Mouse (Mus musculus) cortical plate, adult 2 months (tissue): ENCODE results near the gene Ppp1r3c. TPM values are rescaled to one million over a fixed set of nuclear protein-coding genes. Genes with fewer than 3 reads are reported as not detected.

Source experiments
- H3K27ac ChIP-seq: fragments of 200-500 bp; 2 replicates; pipeline ENCODE4 v1.5.1; 2012; ENCODE audit warnings: low read length, control low read depth, inconsistent platforms; ENCODE audit not compliant: insufficient read depth
- H3K4me1 ChIP-seq: fragments of 200-500 bp; 2 replicates; pipeline ENCODE4 v1.6.1; 2011; ENCODE audit warnings: low read length; ENCODE audit not compliant: control insufficient read depth, insufficient read depth
- H3K4me3 ChIP-seq: fragments of 200-500 bp; 2 replicates; pipeline ENCODE4 v1.5.1; 2011; ENCODE audit warnings: mild to moderate bottlenecking, low read length, control low read depth; ENCODE audit not compliant: insufficient read depth
- CTCF ChIP-seq: fragments of 200-500 bp; IDR thresholded peaks from 2 replicates; pipeline ENCODE4 v1.5.1; 2011; ENCODE audit warnings: mild to moderate bottlenecking, control low read depth, low read length; ENCODE audit not compliant: insufficient read depth; ENCODE audit errors: extremely low read depth
- POLR2A ChIP-seq: fragments of 200-500 bp; IDR thresholded peaks from 2 replicates; pipeline ENCODE4 v1.6.1; 2011; ENCODE audit warnings: mild to moderate bottlenecking, low read length, control low read depth; ENCODE audit not compliant: insufficient read depth; ENCODE audit errors: extremely low read depth
- polyA plus RNA-seq: library from polyadenylated mRNA; depleted of rRNA; stranded (reverse); fragments of >200 nt; gene quantifications from 2 replicates; pipeline ENCODE4 v1.2.3, GENCODE M21; 2012

Ppp1r3c gene
- polyA plus RNA-seq, 1 experiment: 35.3 TPM

- Histone ChIP-seq H3K4me3 (no peak overlapping the region), H3K27ac (no peak overlapping the region), H3K4me1 (peaks cover 2% of the 10 kb centered on the region)
- TF ChIP-seq CTCF (no peak), POLR2A (no peak)
Observed at GRCm38 (mm10) chr19:36724970-36725369, 11.5 kb downstream of the Ppp1r3c start.

- no peak overlapping the region for H3K27ac ChIP-seq
- no peak for TF ChIP-seq CTCF
- TF ChIP-seq POLR2A: no peak
- H3K4me3 ChIP-seq: no peak overlapping the region
- H3K4me1 ChIP-seq: peaks cover 2% of the 10 kb centered on the region
Observed at GRCm38 (mm10) chr19:36721139-36721538, 15.3 kb downstream of the Ppp1r3c start.

DNA sequence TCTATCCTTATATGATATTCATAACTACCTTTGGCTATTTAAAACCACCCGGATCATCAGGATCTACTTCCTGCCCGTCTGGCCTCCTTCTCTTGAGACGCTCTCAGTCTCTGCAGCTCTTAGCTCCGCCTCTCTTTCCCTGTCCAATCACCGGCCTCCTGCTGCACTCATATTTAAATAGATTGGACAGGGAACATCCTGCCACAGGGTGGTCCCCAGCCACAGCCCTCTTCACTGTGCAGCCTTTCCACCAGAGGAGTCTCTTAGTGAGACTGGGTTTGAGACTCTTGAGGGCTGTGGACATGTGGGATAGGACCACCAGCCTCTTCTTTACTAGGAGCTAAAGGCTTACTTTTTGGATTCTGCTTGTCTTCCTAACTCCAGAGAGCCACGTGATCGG is 20.2 kb downstream of the Ppp1r3c start:
- H3K4me1 ChIP-seq: peaks cover 2% of the 10 kb centered on the region
- TF ChIP-seq CTCF (no peak), POLR2A (no peak)
- no peak overlapping the region for H3K27ac ChIP-seq
- H3K4me3 ChIP-seq: no peak overlapping the region

GRCm38 (mm10) chr19:36715591-36715990 is 20.9 kb downstream of the Ppp1r3c start:
- no peak overlapping the region for H3K4me3 ChIP-seq
- H3K4me1 ChIP-seq: peaks cover under 1% of the 10 kb centered on the region
- TF ChIP-seq POLR2A (no peak), CTCF (no peak)
- H3K27ac ChIP-seq: no peak overlapping the region

DNA sequence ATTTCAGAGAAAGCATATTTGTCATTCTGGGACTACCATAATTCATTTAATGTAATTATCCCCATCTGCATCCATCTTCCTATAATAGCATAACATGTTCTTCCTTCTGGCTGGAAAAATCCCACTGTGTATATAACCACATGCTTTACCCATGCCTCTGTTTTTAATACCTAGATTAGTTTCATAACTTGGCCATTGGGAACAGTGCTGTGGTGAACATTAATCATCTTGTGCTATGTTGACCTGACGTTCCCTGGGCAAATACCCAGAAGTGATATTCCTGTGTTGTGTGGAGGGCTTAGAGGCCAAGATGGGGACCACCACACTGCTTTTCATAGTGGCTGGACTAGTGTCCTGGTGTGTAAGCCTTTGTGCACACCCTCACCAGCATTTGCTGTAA is 22.0 kb downstream of the Ppp1r3c start:
- H3K4me3 ChIP-seq: no peak overlapping the region
- H3K4me1 ChIP-seq: no peaks in the 10 kb centered on the region
- H3K27ac ChIP-seq: no peak overlapping the region
- TF ChIP-seq POLR2A: no peak
- no peak for TF ChIP-seq CTCF

DNA sequence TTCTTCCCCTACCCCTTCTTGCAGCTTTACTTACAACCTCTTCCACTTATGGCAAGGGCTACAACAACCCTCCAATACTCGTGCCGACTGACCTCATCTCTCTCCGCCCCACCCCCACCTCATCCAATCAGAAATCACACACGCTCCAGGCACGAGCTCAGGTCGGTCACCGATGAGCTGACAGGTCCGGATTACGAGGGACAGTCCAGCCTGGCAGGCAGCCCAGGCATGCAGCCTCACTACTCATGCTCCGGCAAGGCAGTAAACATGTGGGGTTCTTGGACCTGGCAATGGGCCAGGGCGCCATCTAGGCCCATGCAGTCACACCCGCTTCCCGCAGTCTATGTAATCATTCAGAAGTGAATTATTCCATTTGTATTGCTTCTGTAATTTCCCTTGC is 23.4 kb downstream of the Ppp1r3c start:
- H3K27ac ChIP-seq: no peak overlapping the region
- no peaks in the 10 kb centered on the region for H3K4me1 ChIP-seq
- no peak for TF ChIP-seq CTCF
- TF ChIP-seq POLR2A: no peak
- H3K4me3 ChIP-seq: no peak overlapping the region

DNA sequence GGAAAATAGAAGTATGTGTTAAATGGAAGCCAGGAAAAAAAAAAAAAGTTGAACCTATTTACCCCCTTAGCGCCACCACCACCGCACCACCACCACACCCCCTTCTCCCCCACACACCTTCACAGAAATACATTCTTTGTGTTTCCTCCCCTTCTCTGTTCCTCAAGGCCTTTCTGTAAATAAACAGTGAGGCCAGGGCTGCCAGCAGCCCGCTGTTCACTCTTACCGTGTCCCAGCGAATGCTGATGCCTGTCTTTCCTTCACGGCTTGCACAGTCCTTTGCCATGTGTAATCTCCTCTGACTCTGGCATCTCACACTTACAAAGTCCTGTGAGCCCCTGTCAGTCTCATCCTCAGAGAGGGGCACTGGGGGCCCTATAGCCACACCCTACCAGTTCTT is 30.3 kb downstream of the Ppp1r3c start:
- H3K27ac ChIP-seq: 0 out of 2 replicates have a peak overlapping the region, but pooled peaks have one; percentile 22
- peaks cover 5% of the 10 kb centered on the region; the same call in 1 of the 2 replicates for H3K4me1 ChIP-seq
- H3K4me3 ChIP-seq: no peak overlapping the region
- TF ChIP-seq POLR2A (no peak), CTCF (no peak)

- H3K27ac ChIP-seq: no peak overlapping the region
- H3K4me3 ChIP-seq: 0 out of 2 replicates have a peak overlapping the region, but pooled peaks have one; percentile 6
- TF ChIP-seq CTCF: no peak
- no peak for TF ChIP-seq POLR2A
- H3K4me1 ChIP-seq: peaks cover 9% of the 10 kb centered on the region
Observed at GRCm38 (mm10) chr19:36705286-36706146, 30.9 kb downstream of the Ppp1r3c start.

GRCm38 (mm10) chr19:36704763-36705162 is 31.7 kb downstream of the Ppp1r3c start:
- Histone ChIP-seq H3K27ac (peak overlapping the region; percentile 53; the same call in 1 of the 2 replicates), H3K4me3 (0 out of 2 replicates have a peak overlapping the region, but pooled peaks have one; percentile 6)
- TF ChIP-seq POLR2A (no peak), CTCF (no peak)

More at GRCm38 (mm10) chr19:36704763-36705162, 31.7 kb downstream of the Ppp1r3c start:
- H3K4me1 ChIP-seq: peaks cover 9% of the 10 kb centered on the region
